Mouse (Mus musculus): ENCODE measurements at regions not wholly inside any gene's neighbourhood (a gene's known extent, or its start where the extent isn't known, plus 50 kb on each side); places are given as distances from the start of the nearest gene placed in this dataset.
A peak's percentile ranks its signal among the peaks of the same experiment; 100 is the strongest.

GRCm38 (mm10) chr8:26283957-26284356 is 164.6 kb downstream of the Gm45692 start:
- no peak for DNase-seq (ENCODE audit: low spot score in 2 of 2)

- DNase-seq (ENCODE audit: low spot score in 2 of 2): no peak
Measured at GRCm38 (mm10) chr8:26287665-26288064, 168.3 kb downstream of the Gm45692 start.

DNA sequence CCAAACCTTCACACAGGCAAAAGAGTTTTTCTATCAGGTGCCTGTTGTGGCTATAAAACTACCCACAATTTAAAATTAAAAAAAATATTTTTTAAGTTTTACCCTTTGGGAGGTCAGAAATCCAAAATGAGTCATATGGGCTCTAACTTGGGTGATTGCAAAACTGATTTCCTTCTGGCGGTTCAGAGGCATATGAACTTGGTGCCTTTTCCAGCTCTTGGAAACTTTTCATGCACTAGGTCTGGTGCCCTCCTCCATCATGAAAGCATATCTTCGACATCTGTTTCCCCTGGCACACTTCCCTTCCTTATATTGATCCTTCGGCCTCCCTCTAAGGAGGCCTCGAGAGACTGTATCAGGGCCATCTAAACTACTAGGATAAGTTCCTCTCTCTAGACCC is 168.8 kb downstream of the Gm45692 start:
- no peak for DNase-seq (ENCODE audit: low spot score in 2 of 2)

GRCm38 (mm10) chr8:26298066-26298804 is 178.9 kb downstream of the Gm45692 start:
- no peak for DNase-seq (ENCODE audit: low spot score in 2 of 2)

- no peak for DNase-seq (ENCODE audit: low spot score in 2 of 2)
Measured at GRCm38 (mm10) chr8:26300246-26300645, 180.9 kb downstream of the Gm45692 start.

- DNase-seq (ENCODE audit: low spot score in 2 of 2): no peak
Measured at GRCm38 (mm10) chr8:26301961-26302360, 182.6 kb downstream of the Gm45692 start.

- no peak for DNase-seq (ENCODE audit: low spot score in 2 of 2)
Measured at GRCm38 (mm10) chr8:26304566-26304965, 185.2 kb downstream of the Gm45692 start.

DNA sequence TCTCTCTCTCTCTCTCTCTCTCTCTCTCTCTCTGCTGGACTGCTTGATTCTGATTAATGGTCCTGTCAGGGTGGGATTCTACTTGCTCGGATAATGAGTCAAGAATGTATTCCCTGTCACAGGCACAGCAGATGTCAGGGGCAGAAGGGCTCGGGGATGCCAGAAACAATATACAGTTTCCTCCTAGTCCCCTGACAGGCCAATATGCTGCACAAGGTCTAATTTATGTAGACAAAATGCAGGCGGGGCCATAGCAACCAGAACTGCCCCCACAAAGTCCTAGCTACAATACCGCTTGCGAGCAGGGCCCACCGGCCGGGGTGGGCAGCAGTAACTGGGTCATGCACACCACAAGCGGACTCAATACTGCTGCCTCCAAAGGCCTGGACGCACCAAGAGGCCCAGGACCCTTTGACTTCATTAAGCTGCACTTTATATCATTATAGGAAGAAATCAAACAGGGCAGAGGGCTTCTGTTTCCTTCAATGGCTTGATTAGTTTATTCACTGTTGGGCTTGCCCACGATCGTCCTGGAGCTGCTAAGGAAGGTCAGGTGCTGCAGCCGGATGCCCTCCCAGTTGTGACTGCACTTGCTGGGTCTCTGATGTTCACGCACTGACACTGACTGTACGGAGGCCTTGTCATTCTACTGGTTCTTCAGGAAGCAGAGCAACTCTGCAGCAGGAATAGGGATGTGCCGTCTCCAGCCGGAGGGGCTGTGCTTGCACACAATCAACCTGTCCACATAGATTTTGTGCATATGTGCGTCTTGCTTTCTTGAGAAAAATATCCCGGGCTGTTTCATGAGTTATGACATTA is 185.9 kb downstream of the Gm45692 start:
- DNase-seq (ENCODE audit: low spot score in 2 of 2): no peak

DNA sequence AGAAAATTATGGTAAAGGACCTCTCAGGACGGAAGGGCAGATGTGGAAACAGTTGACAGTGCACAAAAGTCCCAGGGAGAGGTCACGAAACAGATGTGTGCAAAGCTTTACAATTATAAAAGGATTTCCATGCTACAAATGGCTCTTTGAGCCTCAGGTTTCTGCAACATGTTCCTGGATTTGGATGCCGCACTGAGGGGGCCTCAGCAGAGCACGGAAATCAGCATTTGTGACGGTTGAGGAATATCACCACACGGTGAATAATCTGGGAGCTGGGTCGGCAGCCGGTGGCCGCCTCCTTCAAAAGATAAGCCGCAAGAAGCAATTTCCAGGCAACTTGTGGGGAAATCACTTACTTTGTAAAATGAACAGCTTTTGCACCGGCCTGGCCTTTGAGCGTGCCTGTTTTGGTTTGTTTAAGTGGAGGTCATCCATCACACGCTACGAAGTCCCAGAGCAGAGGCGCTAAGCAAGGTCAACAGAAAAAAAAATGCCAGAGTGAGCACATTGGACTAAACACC is 188.8 kb downstream of the Gm45692 start:
- no peak for DNase-seq (ENCODE audit: low spot score in 2 of 2)

DNA sequence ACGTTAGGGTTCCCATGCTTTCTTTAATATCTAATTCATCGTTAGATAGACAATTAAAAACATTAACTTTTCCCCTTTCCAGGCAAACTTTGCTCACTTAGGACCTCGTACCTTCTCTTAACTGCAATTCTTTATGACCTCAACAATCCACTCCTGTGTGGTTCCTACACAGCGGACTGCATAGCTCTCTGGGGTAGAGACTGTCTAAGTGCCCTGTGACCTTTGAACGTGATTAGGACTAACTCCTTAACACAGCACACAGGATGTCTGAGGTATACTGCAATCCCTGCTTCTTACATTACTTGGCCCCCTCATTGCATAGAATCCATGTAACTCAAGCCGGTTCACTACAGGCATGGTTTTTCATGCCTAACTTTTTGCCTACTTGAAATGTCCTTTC is 190.4 kb downstream of the Gm45692 start:
- no peak for DNase-seq (ENCODE audit: low spot score in 2 of 2)

DNA sequence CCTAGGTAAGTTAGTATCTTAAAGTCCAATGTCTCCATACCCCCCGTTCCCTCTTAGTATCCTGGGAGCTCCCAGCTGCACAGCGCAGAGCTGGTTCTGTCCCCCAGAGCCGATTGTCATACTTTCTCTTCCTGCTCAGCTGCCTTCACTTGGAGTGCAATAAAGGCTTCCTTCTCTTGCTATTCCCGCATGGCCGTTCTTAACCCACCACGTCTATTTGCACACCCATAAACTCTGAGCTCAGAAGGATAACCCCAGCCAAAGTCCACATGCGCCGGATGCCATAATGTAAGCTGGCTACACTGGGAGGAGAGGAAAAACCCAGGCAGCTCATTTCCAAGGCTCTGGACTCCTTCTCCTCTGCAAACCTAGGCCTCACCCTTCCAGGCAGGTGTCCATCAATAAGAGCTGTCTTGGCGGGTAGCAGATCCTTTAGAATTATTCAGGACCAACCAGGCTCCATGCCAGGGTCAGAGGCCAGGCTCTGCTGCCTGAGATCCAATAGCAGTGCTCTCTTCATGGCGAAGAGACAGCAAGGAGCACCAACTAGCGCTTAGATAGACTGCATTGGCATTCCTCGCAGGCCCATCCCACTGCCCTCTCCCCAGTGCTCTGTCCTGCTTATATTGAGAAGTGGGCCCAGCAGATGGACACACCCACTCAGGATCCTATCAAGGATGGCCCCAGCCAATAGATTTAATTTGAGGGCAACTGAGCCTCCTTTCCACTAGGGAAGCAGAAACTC is 204.4 kb downstream of the Gm45692 start:
- no peak for DNase-seq (ENCODE audit: low spot score in 2 of 2)

GRCm38 (mm10) chr8:26324606-26325005 is 205.3 kb downstream of the Gm45692 start:
- DNase-seq (ENCODE audit: low spot score in 2 of 2): no peak

DNA sequence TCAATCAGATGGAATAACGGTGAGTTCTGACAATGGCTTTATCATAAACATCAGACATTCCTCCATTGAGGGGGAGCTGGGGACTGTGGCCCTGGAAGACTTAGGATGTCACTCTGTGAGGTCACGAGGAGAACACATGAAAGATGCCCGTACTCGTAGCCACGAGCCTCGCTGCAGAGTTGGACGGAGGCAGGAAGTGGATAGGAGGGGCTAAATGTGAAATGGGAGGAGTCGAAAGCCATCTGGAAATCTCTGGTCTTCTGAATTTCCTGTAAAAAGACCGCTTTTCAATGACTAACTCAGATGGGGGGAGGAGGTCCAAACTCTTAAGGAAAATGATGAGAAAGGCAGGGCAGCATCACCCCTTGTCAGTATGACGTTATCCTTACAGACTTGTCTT is 210.5 kb downstream of the Gm45692 start:
- DNase-seq (ENCODE audit: low spot score in 2 of 2): no peak

DNA sequence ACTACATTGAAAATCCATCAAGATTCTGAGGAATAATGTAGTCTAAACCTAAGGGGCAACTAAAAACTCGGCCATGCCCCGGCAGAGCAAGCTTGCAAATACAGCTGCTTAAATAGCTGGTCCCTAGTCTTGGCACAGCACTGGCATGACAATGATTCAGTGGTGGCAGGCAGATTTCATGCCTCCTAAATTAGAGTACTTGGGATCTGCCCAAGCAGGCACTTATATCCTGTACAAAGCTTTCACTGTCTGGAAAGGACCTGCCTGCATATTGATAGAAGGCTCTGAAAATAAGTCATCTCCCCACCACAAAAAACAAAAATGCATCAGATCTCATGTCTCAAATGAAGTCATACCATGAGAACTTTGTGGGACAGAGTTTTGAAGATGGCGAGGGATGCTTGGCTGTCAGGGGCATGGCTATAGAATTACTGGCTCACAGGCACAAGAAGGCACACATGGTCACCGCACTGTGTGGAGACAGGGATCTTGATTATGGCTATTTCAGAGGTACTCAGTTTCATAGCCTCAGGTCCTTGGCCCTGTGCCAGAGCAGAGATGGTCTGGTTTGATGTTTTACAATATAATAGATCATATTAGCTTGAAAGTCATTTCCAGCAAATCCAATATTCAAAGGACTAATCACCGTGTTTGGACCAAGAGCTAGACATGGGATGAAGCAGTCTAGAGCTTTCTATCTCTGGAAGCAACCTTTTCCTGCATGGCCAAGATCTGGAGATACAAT is 217.7 kb downstream of the Gm45692 start:
- no peak for DNase-seq (ENCODE audit: low spot score in 2 of 2)

GRCm38 (mm10) chr8:26345078-26345477 is 225.7 kb downstream of the Gm45692 start:
- peak in 1 of 2 experiments; percentile 4 for DNase-seq (ENCODE audit: low spot score in 2 of 2)

DNA sequence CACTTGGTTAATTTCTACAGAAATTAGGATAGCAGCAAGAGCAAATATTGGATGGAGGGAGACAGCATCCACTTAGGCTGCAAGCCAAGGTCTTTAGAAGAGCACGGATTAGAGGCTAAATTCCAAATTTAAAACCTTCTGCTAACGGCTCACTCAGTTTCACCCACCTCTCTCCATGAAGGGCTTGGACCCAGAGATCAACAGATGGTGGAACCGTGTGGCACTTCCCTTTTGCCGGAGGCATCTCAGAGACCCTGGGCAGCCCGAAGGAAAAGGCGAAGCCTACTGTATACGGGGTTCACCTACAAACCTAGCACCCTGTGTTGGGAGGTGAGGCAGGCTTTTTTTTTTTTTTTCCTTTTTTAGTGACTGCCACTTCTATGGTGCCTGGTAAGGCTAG is 229.9 kb downstream of the Gm45692 start:
- DNase-seq (ENCODE audit: low spot score in 2 of 2): no peak

DNA sequence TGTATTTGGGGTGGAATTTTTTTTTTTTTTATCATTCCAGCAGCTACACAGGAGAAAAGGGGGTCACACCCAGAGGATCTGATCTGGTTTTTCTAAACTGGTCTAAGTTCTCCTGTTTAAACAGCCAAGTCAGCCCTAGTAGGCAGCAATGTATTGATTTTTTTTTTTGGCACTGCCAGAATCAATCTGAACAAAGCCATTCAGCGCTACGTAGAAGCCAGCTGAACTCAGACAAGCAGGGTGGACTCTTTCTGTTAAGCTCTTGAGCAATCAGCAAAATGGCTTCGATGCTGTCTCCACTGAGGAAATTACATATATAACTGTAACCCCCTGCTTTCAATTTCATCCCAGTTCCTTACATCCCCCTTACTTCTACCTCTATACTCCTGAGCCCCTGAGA is 230.5 kb downstream of the Gm45692 start:
- no peak for DNase-seq (ENCODE audit: low spot score in 2 of 2)

- DNase-seq (ENCODE audit: low spot score in 2 of 2): no peak
Measured at GRCm38 (mm10) chr8:26350616-26351015, 231.3 kb downstream of the Gm45692 start.

DNA sequence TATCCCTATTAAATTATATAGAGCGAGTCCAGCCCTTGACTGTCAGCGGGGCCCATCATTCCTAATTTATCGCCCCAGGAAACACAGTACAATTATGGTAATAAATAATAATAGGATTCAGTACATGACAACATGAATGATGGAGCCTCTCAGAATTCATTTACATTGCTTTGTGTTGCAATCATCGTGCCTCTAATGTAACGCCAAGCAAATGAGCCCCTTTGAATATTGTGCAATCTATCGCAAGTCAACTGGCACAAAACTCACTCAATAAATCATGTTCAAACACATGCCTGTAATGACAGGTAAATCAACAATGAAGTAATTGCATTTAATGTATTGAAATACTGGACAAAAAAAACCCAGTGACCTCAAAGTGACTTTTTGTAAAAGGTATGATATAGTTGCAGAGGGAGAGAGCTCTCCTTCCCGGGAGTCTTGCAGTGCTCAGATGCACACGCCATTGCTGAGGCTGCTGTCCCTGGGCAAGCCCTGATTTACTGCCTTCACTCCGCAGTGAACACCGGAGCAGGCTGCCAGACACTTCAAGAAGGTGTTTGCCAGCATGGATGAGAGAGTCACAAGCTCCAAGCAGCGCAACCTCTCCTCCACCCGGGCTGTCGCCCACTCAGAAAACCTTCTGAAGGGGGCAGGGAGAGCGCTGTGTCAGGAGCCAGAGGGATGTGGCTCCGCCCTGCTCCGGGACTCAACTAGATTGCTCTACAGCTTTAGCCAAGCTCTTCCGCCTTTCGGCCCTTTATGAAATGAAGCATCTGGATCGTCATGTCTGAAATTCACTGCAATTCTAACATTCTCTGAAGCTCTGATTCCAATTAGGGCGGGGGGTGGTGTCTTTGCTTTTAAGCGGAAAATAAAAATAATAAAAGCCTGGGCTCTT is 232.6 kb downstream of the Gm45692 start:
- DNase-seq (ENCODE audit: low spot score in 2 of 2): peak in 1 of 2 experiments; percentile 3

- DNase-seq (ENCODE audit: low spot score in 2 of 2): no peak
Measured at GRCm38 (mm10) chr8:26352541-26353010, 233.2 kb downstream of the Gm45692 start.
